Mouse (Mus musculus): ENCODE measurements at regions not wholly inside any gene's neighbourhood (a gene's known extent, or its start where the extent isn't known, plus 50 kb on each side); places are given as distances from the start of the nearest gene placed in this dataset.

DNA sequence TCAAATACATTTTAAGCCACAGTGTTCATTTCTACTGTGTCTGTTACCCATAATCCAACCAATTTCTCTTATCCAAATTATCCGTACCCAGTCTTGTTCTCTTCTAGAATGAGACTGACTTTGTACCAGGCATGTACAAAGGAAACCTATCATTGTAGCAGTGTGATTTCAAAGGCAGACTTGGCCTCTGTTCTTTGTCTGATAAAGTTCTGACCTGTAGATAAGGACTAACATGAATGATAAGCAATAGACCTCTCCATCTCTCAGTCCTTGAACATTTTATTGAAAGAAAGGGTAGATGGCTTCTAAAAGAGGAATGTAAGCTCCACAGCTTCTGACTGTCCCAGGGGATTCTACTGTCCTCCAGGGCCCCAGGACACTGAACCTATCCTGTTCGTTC lies 152.2 kb upstream of the Meis1 start:
- TF ChIP-seq CTCF (IDR thresholded peaks at IDR 0.05; ENCODE audit: low read depth) (no peak), EP300 (IDR thresholded peaks at IDR 0.05; ENCODE audit: low read depth) (no peak)
